Mouse (Mus musculus) midbrain, embryonic 13.5 days (tissue): ENCODE results near the gene Serpine1. TPM values are rescaled to one million over a fixed set of nuclear protein-coding genes. Genes with fewer than 3 reads are reported as not detected.
"Not testable (repeated sequence)": the region's sequence is repeated elsewhere in the genome, so short reads cannot be mapped to it uniquely, and the experiment has no call there.

Experiments used
- ATAC-seq: fragments of 200-750 bp; cut with Nextera tagmentation; 2 replicates; pipeline ENCODE4 v1.8.0; 2017; ENCODE audit warnings: mild to moderate bottlenecking, moderate TSS enrichment, moderate library complexity
- H3K27ac ChIP-seq: fragments of 300-500 bp; sonication (generic); 2 replicates; pipeline ENCODE4 v1.5.1; 2015; ENCODE audit warnings: inconsistent platforms, mild to moderate bottlenecking, moderate library complexity
- H3K27me3 ChIP-seq: fragments of 300-500 bp; sonication (generic); 2 replicates; pipeline ENCODE4 v1.6.1; 2015; ENCODE audit warnings: mild to moderate bottlenecking, inconsistent platforms
- H3K36me3 ChIP-seq: fragments of 300-500 bp; sonication (generic); 2 replicates; pipeline ENCODE4 v1.6.1; 2015; ENCODE audit warnings: mild to moderate bottlenecking, inconsistent platforms
- H3K4me1 ChIP-seq: fragments of 300-500 bp; sonication (generic); replicated peaks from 2 replicates; pipeline ENCODE4 v1.6.1; 2015; ENCODE audit warnings: inconsistent platforms
- H3K4me2 ChIP-seq: fragments of 300-500 bp; sonication (generic); replicated peaks from 2 replicates; pipeline ENCODE4 v1.6.1; 2015; ENCODE audit warnings: moderate library complexity, mild to moderate bottlenecking, inconsistent platforms
- H3K4me3 ChIP-seq: fragments of 300-500 bp; sonication (generic); replicated peaks from 2 replicates; pipeline ENCODE4 v1.5.1; 2015; ENCODE audit warnings: mild to moderate bottlenecking, inconsistent platforms
- H3K9ac ChIP-seq: fragments of 300-500 bp; sonication (generic); replicated peaks from 2 replicates; pipeline ENCODE4 v1.6.1; 2015; ENCODE audit warnings: mild to moderate bottlenecking, inconsistent platforms
- H3K9me3 ChIP-seq: fragments of 300-500 bp; sonication (generic); 2 replicates; pipeline ENCODE4 v1.6.1; 2016; ENCODE audit warnings: mild to moderate bottlenecking, inconsistent platforms
- WGBS: fragments of 180-500 bp; shearing (Covaris S2); methylation state at CpG from one replicate; pipeline ENCODE4 v1.1.7; 2015; 5-methylcytosine and 5-hydroxymethylcytosine counted together
- polyA plus RNA-seq: library from polyadenylated mRNA; unstranded; fragments of >200 nt; fragmentation: Nextera tagmentation; extraction: Ambion mirVana; gene quantifications from 2 replicates; pipeline ENCODE4 v1.2.1, GENCODE M21; 2015

The Serpine1 gene
- 0.17 TPM in 1 of 2 replicates, not detected in the other for polyA plus RNA-seq

GRCm38 (mm10) chr5:137072079-137072960 lies at the start of gene Serpine1:
Gene Serpine1, minus strand, starts transcription at chr5:137072268.
- WGBS, result 23% methylated on average over 23 of the region's 23 CpGs
- 0 out of 2 replicates have a peak within 1 kb of the TSS, but pooled peaks have one; percentile 44 for H3K27ac ChIP-seq
- H3K9me3 ChIP-seq, result no peaks in the 10 kb centered on the region
- H3K27me3 ChIP-seq, result peaks cover 4% of the 10 kb centered on the region
- peaks cover 17% of the 10 kb centered on the region; the same call in 1 of the 2 replicates for H3K4me1 ChIP-seq
- peak within 1 kb of the TSS; percentile 53 for H3K4me2 ChIP-seq
- ATAC-seq, result peak; percentile 89
- H3K9ac ChIP-seq, result peak within 1 kb of the TSS; percentile 49; the same call in 1 of the 2 replicates
- H3K36me3 ChIP-seq, result no peaks in the 10 kb centered on the region
- H3K4me3 ChIP-seq, result peak within 1 kb of the TSS; percentile 32

GRCm38 (mm10) chr5:137121280-137121679 lies 49.2 kb upstream of the Serpine1 start:
- Histone ChIP-seq H3K36me3 (no peaks in the 10 kb centered on the region), H3K4me3 (no peak overlapping the region), H3K4me1 (peaks cover 16% of the 10 kb centered on the region), H3K27me3 (0 out of 2 replicates have a peak, but pooled peaks cover 6% of the 10 kb centered on the region), H3K9me3 (no peaks in the 10 kb centered on the region), H3K27ac (no peak overlapping the region), H3K9ac (no peak overlapping the region), H3K4me2 (no peak overlapping the region)
- 78% methylated on average over 4 of the region's 4 CpGs for WGBS
- no peak for ATAC-seq

GRCm38 (mm10) chr5:137118878-137119277 lies 46.8 kb upstream of the Serpine1 start:
- H3K4me1 ChIP-seq, result peaks cover 26% of the 10 kb centered on the region
- H3K27me3 ChIP-seq, result 0 out of 2 replicates have a peak, but pooled peaks cover 6% of the 10 kb centered on the region
- no peak overlapping the region for H3K9ac ChIP-seq
- H3K27ac ChIP-seq, result no peak overlapping the region
- 66% methylated on average over 4 of the region's 4 CpGs for WGBS
- H3K4me3 ChIP-seq, result no peak overlapping the region
- H3K9me3 ChIP-seq, result no peaks in the 10 kb centered on the region
- H3K4me2 ChIP-seq, result no peak overlapping the region
- ATAC-seq, result no peak
- no peaks in the 10 kb centered on the region for H3K36me3 ChIP-seq

GRCm38 (mm10) chr5:137117994-137118393 lies 45.9 kb upstream of the Serpine1 start:
- not testable (repeated sequence) for H3K9me3 ChIP-seq, H3K36me3 ChIP-seq, ATAC-seq, H3K4me3 ChIP-seq, H3K9ac ChIP-seq, H3K4me2 ChIP-seq, H3K27ac ChIP-seq, H3K27me3 ChIP-seq
- WGBS, result 92% methylated on average over 3 of the region's 3 CpGs
- H3K4me1 ChIP-seq, result peaks cover 25% of the 10 kb centered on the region

GRCm38 (mm10) chr5:137116987-137117386 lies 44.9 kb upstream of the Serpine1 start:
- H3K4me1 ChIP-seq, result peaks cover 17% of the 10 kb centered on the region
- H3K9ac ChIP-seq, result no peak overlapping the region
- H3K4me3 ChIP-seq, result no peak overlapping the region
- 93% methylated on average over 2 of the region's 2 CpGs for WGBS
- no peak overlapping the region for H3K4me2 ChIP-seq
- H3K36me3 ChIP-seq, result no peaks in the 10 kb centered on the region
- H3K27ac ChIP-seq, result no peak overlapping the region
- H3K9me3 ChIP-seq, result no peaks in the 10 kb centered on the region
- 0 out of 2 replicates have a peak, but pooled peaks cover 6% of the 10 kb centered on the region for H3K27me3 ChIP-seq
- ATAC-seq, result no peak

- peak within 1 kb of the TSS; percentile 37 for H3K4me3 ChIP-seq
- H3K4me2 ChIP-seq, result peak within 1 kb of the TSS; percentile 54
- H3K27ac ChIP-seq, result no peak within 1 kb of the TSS
- peak; percentile 27; the same call in 1 of the 2 replicates for ATAC-seq
- H3K9me3 ChIP-seq, result no peaks in the 10 kb centered on the region
- H3K4me1 ChIP-seq, result peaks cover 15% of the 10 kb centered on the region
- no peaks in the 10 kb centered on the region for H3K36me3 ChIP-seq
- H3K9ac ChIP-seq, result peak within 1 kb of the TSS; percentile 54
- 12% methylated on average over 29 of the region's 29 CpGs for WGBS
- 0 out of 2 replicates have a peak, but pooled peaks cover 6% of the 10 kb centered on the region for H3K27me3 ChIP-seq
These were observed 44.1 kb upstream of the Serpine1 start, which contains the start of gene Trim56 for GRCm38 (mm10) chr5:137115866-137116847. Gene Trim56, minus strand, starts transcription at chr5:137116209.

- Histone ChIP-seq H3K4me2 (peak overlapping the region; percentile 54), H3K9me3 (no peaks in the 10 kb centered on the region), H3K27me3 (0 out of 2 replicates have a peak, but pooled peaks cover 6% of the 10 kb centered on the region), H3K9ac (0 out of 2 replicates have a peak overlapping the region, but pooled peaks have one; percentile 54), H3K27ac (no peak overlapping the region), H3K4me1 (peaks cover 15% of the 10 kb centered on the region), H3K36me3 (no peaks in the 10 kb centered on the region), H3K4me3 (peak overlapping the region; percentile 37)
- 94% methylated on average over 9 of the region's 9 CpGs for WGBS
- no peak for ATAC-seq
These were observed 43.0 kb upstream of the Serpine1 start for GRCm38 (mm10) chr5:137114891-137115561.

- H3K36me3 ChIP-seq, result no peaks in the 10 kb centered on the region
- 0 out of 2 replicates have a peak, but pooled peaks cover 5% of the 10 kb centered on the region for H3K27me3 ChIP-seq
- WGBS, result 86% methylated on average over 5 of the region's 5 CpGs
- no peak overlapping the region for H3K4me3 ChIP-seq
- ATAC-seq, result no peak
- H3K9me3 ChIP-seq, result no peaks in the 10 kb centered on the region
- peaks cover 15% of the 10 kb centered on the region for H3K4me1 ChIP-seq
- no peak overlapping the region for H3K4me2 ChIP-seq
- no peak overlapping the region for H3K27ac ChIP-seq
- no peak overlapping the region for H3K9ac ChIP-seq
These were observed 39.7 kb upstream of the Serpine1 start for GRCm38 (mm10) chr5:137111542-137112408.

- Histone ChIP-seq H3K4me3 (no peak overlapping the region), H3K27ac (no peak overlapping the region), H3K27me3 (no peaks in the 10 kb centered on the region), H3K36me3 (no peaks in the 10 kb centered on the region), H3K4me2 (no peak overlapping the region), H3K4me1 (peaks cover 7% of the 10 kb centered on the region), H3K9ac (no peak overlapping the region), H3K9me3 (no peaks in the 10 kb centered on the region)
- no peak for ATAC-seq
- 91% methylated on average over 12 of the region's 12 CpGs for WGBS
These were observed 38.8 kb upstream of the Serpine1 start for GRCm38 (mm10) chr5:137110863-137111262.

GRCm38 (mm10) chr5:137109941-137110593 lies 38.0 kb upstream of the Serpine1 start:
- no peaks in the 10 kb centered on the region for H3K4me1 ChIP-seq
- no peak overlapping the region for H3K9ac ChIP-seq
- 58% methylated on average over 25 of the region's 25 CpGs for WGBS
- no peaks in the 10 kb centered on the region for H3K9me3 ChIP-seq
- no peaks in the 10 kb centered on the region for H3K27me3 ChIP-seq
- H3K4me3 ChIP-seq, result no peak overlapping the region
- H3K4me2 ChIP-seq, result no peak overlapping the region
- no peak overlapping the region for H3K27ac ChIP-seq
- no peaks in the 10 kb centered on the region for H3K36me3 ChIP-seq
- ATAC-seq, result no peak
